Mouse (Mus musculus) CH12.LX (cell line): ENCODE measurements around the gene Ptx4. TPM values are rescaled to one million over a fixed set of nuclear protein-coding genes. Genes with fewer than 3 reads are reported as not detected.

Experiments used
- DNase-seq: peaks from one replicate; pipeline ENCODE4 v3.0.0-alpha.2; 2013; ENCODE audit errors: extremely low read depth
- H3K27ac ChIP-seq: 2 replicates; pipeline ENCODE4 v1.5.1; 2012; ENCODE audit warnings: low read depth, mild to moderate bottlenecking, control low read depth, moderate library complexity; ENCODE audit not compliant: insufficient read depth
- H3K27me3 ChIP-seq: replicated peaks from 2 replicates; pipeline ENCODE3; 2012; ENCODE audit warnings: inconsistent platforms
- H3K36me3 ChIP-seq, 2 experiments: replicated peaks in 1 of 2; 2 replicates each; pipeline versions ENCODE3 to v1.6.1; 2012; ENCODE audit warnings: inconsistent platforms in 1 of 2, low read length in 1 of 2, mild to moderate bottlenecking in 1 of 2, mixed read lengths in 1 of 2, moderate library complexity in 1 of 2; ENCODE audit not compliant: control insufficient read depth in 1 of 2, insufficient read depth in 1 of 2
- H3K4me1 ChIP-seq, 2 experiments: 2 replicates each; pipeline ENCODE4 v1.6.1; 2012; ENCODE audit warnings: inconsistent platforms in 1 of 2, moderate library complexity in 1 of 2; ENCODE audit not compliant: insufficient read depth in 2 of 2, control insufficient read depth in 1 of 2
- H3K4me2 ChIP-seq: 2 replicates; pipeline ENCODE4 v1.6.1; 2012; ENCODE audit warnings: low read depth, mild to moderate bottlenecking, control low read depth; ENCODE audit not compliant: poor library complexity, insufficient read depth, severe bottlenecking
- H3K4me3 ChIP-seq, 3 experiments: fragments of 150-350 bp in 1 of 3; sonication (generic) in 1 of 3; replicated peaks in 1 of 3; 2 replicates each; pipeline versions ENCODE3 to v1.5.1; 2011 to 2012; ENCODE audit warnings: low read depth in 2 of 3, low read length in 2 of 3, mild to moderate bottlenecking in 2 of 3, moderate library complexity in 2 of 3, control low read depth in 1 of 3, improper control_type of control experiment in 1 of 3, inconsistent platforms in 1 of 3, mixed read lengths in 1 of 3; ENCODE audit not compliant: poor library complexity in 1 of 3
- H3K79me2 ChIP-seq: replicated peaks from 2 replicates; pipeline ENCODE4 v1.6.1; 2012; ENCODE audit warnings: mild to moderate bottlenecking, moderate library complexity; ENCODE audit not compliant: control insufficient read depth, poor library complexity, insufficient read depth, severe bottlenecking; ENCODE audit errors: extremely low read depth
- H3K9ac ChIP-seq: 2 replicates; pipeline ENCODE4 v1.6.1; 2012; ENCODE audit warnings: low read depth, mild to moderate bottlenecking, control low read depth, moderate library complexity; ENCODE audit not compliant: insufficient read depth
- H3K9me3 ChIP-seq: replicated peaks from 2 replicates; pipeline ENCODE3; 2012; ENCODE audit warnings: low read length, inconsistent platforms, mixed read lengths
- BHLHE40 ChIP-seq: IDR thresholded peaks from 2 replicates; pipeline ENCODE4 v1.6.1; 2011; ENCODE audit warnings: mild to moderate bottlenecking, low read depth, low read length, improper control_type of control experiment
- CHD1 ChIP-seq: IDR thresholded peaks from 2 replicates; pipeline ENCODE4 v1.6.1; 2012; ENCODE audit warnings: low read depth, low read length, improper control_type of control experiment, inconsistent platforms
- CTCF ChIP-seq, 2 experiments: IDR thresholded peaks in 1 of 2; conservative IDR thresholded peaks in 1 of 2; 2 replicates each; pipeline ENCODE4 v1.5.1; 2011 to 2012; ENCODE audit warnings: low read depth in 2 of 2, low read length in 2 of 2, improper control_type of control experiment in 1 of 2, inconsistent platforms in 1 of 2, mild to moderate bottlenecking in 1 of 2, moderate library complexity in 1 of 2
- E2F4 ChIP-seq: IDR thresholded peaks from 2 replicates; pipeline ENCODE4 v1.6.1; 2011; ENCODE audit warnings: low read depth, low read length, improper control_type of control experiment; ENCODE audit not compliant: insufficient replicate concordance
- ELF1 ChIP-seq: IDR thresholded peaks from 2 replicates; pipeline ENCODE4 v1.6.1; 2014; ENCODE audit warnings: low read depth, mild to moderate bottlenecking, inconsistent platforms, low read length, improper control_type of control experiment
- EP300 ChIP-seq: IDR thresholded peaks from 2 replicates; pipeline ENCODE4 v1.6.1; 2011; ENCODE audit warnings: low read length, improper control_type of control experiment
- IRF4 ChIP-seq: IDR thresholded peaks from 2 replicates; pipeline ENCODE4 v1.6.1; 2014; ENCODE audit warnings: low read depth, mild to moderate bottlenecking, inconsistent platforms, low read length, improper control_type of control experiment
- JUN ChIP-seq: IDR thresholded peaks from 2 replicates; pipeline ENCODE4 v1.6.1; 2011; ENCODE audit warnings: low read depth, mild to moderate bottlenecking, low read length, improper control_type of control experiment, moderate library complexity; ENCODE audit not compliant: insufficient read depth
- JUND ChIP-seq: conservative IDR thresholded peaks from 2 replicates; pipeline ENCODE4 v1.6.1; 2011; ENCODE audit warnings: low read depth, low read length, improper control_type of control experiment
- MAFK ChIP-seq: IDR thresholded peaks from 2 replicates; pipeline ENCODE4 v1.6.1; 2011; ENCODE audit warnings: low read length, improper control_type of control experiment; ENCODE audit not compliant: insufficient replicate concordance
- MAX ChIP-seq: IDR thresholded peaks from 2 replicates; pipeline ENCODE4 v1.6.1; 2011; ENCODE audit warnings: low read length, improper control_type of control experiment
- MAZ ChIP-seq: IDR thresholded peaks from 2 replicates; pipeline ENCODE4 v1.6.1; 2012; ENCODE audit warnings: low read depth, mild to moderate bottlenecking, inconsistent platforms, low read length, improper control_type of control experiment, moderate library complexity
- MEF2A ChIP-seq: IDR thresholded peaks from 2 replicates; pipeline ENCODE4 v1.6.1; 2014; ENCODE audit warnings: low read depth, mild to moderate bottlenecking, inconsistent platforms, low read length, improper control_type of control experiment, borderline replicate concordance
- MXI1 ChIP-seq: IDR thresholded peaks from 2 replicates; pipeline ENCODE4 v1.6.1; 2011; ENCODE audit warnings: mild to moderate bottlenecking, low read depth, low read length, improper control_type of control experiment
- MYC ChIP-seq: IDR thresholded peaks from 2 replicates; pipeline ENCODE4 v1.6.1; 2011; ENCODE audit warnings: low read depth, mild to moderate bottlenecking, improper control_type of control experiment, low read length
- NRF1 ChIP-seq: IDR thresholded peaks from 2 replicates; pipeline ENCODE4 v1.6.1; 2014; ENCODE audit warnings: low read depth, mild to moderate bottlenecking, inconsistent platforms, low read length, improper control_type of control experiment, moderate library complexity
- POLR2A ChIP-seq: IDR thresholded peaks from 2 replicates; pipeline ENCODE4 v1.6.1; 2011; ENCODE audit warnings: low read depth, mild to moderate bottlenecking, improper control_type of control experiment, low read length
- POLR2AphosphoS2 ChIP-seq: IDR thresholded peaks from 2 replicates; pipeline ENCODE4 v1.6.1; 2011; ENCODE audit warnings: low read depth, low read length, improper control_type of control experiment
- RAD21 ChIP-seq: IDR thresholded peaks from 2 replicates; pipeline ENCODE4 v1.6.1; 2011; ENCODE audit warnings: low read depth, mild to moderate bottlenecking, low read length, improper control_type of control experiment, moderate library complexity
- RCOR1 ChIP-seq: conservative IDR thresholded peaks from 2 replicates; pipeline ENCODE4 v1.6.1; 2012; ENCODE audit warnings: low read depth, mild to moderate bottlenecking, inconsistent platforms, low read length, improper control_type of control experiment
- SIN3A ChIP-seq: IDR thresholded peaks from 2 replicates; pipeline ENCODE4 v1.6.1; 2012; ENCODE audit warnings: low read length, improper control_type of control experiment, inconsistent platforms
- TCF12 ChIP-seq: IDR thresholded peaks from 2 replicates; pipeline ENCODE4 v1.6.1; 2014; ENCODE audit warnings: low read depth, mild to moderate bottlenecking, inconsistent platforms, low read length, improper control_type of control experiment
- UBTF ChIP-seq: IDR thresholded peaks from 2 replicates; pipeline ENCODE4 v1.6.1; 2012; ENCODE audit warnings: low read depth, mild to moderate bottlenecking, inconsistent platforms, low read length, improper control_type of control experiment, moderate library complexity
- USF1 ChIP-seq: IDR thresholded peaks from 2 replicates; pipeline ENCODE4 v1.6.1; 2014; ENCODE audit warnings: low read depth, mild to moderate bottlenecking, inconsistent platforms, low read length, improper control_type of control experiment
- ZC3H11A ChIP-seq: IDR thresholded peaks from 2 replicates; pipeline ENCODE4 v1.6.1; 2012; ENCODE audit warnings: low read depth, mild to moderate bottlenecking, inconsistent platforms, low read length, improper control_type of control experiment
- ZMIZ1 ChIP-seq: IDR thresholded peaks from 2 replicates; pipeline ENCODE4 v1.6.1; 2012; ENCODE audit warnings: low read depth, mild to moderate bottlenecking, inconsistent platforms, low read length, improper control_type of control experiment
- ZNF384 ChIP-seq: IDR thresholded peaks from 2 replicates; pipeline ENCODE4 v1.6.1; 2012; ENCODE audit warnings: low read depth, low read length, improper control_type of control experiment, inconsistent platforms
- dilution Hi-C: fragments of 300-500 bp; cut with MboI; formaldehyde crosslinking; loops from 2 replicates; pipeline ENCODE4 v1.14.3; 2020; ENCODE audit warnings: low sequenced_read_pairs; ENCODE audit not compliant: extremely low pct_unique_long_range_greater_than_20kb, extremely low pct_ligation_motif_present
- in situ Hi-C: fragments of 300-500 bp; cut with MboI; formaldehyde crosslinking; loops from 3 replicates; pipeline ENCODE4 v1.14.3; 2019; ENCODE audit warnings: low sequenced_read_pairs, low pct_ligation_motif_present, low pct_unique_long_range_greater_than_20kb, mixed read lengths
- polyA plus RNA-seq: library from polyadenylated mRNA; unstranded; fragments of >175 nt; gene quantifications from 2 replicates; pipeline ENCODE4 v1.2.1, GENCODE M21; 2012; ENCODE audit warnings: low read depth; ENCODE audit not compliant: insufficient read length
- total RNA-seq, 2 experiments: library from RNA; depleted of rRNA; stranded (reverse); fragments of 300-350 nt in 1 of 2; fragments of >200 nt in 1 of 2; gene quantifications; 2 replicates each; pipeline ENCODE4 v1.2.3; 2012 to 2014

The Ptx4 gene
- total and polyA plus RNA-seq, 3 experiments = not detected

DNA sequence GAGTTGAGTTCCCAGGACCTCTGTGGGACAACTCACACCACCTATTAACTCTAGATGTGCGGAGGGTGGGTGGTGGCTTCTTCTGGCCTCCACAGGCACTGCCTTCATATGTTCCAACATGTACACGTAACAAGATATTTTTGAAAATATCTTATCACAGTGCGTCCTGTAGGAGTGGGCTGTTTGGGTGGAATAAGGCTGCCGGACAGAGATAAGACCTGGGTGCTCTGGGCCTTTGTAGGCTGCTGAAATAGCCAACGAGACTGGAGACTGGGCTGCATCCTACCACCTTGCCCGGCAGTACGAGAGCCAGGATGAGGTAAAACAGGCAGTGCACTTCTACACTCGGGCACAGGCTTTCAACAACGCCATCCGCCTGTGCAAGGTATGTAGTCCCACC, 31.4 kb upstream of the Ptx4 start:
- H3K4me3 ChIP-seq = no peak overlapping the region
- no peaks in the 10 kb centered on the region for H3K27me3 ChIP-seq
- no peak overlapping the region for H3K9ac ChIP-seq
- H3K36me3 ChIP-seq = peaks cover 34 to 94% of the 10 kb centered on the region in 2 experiments
- no peaks in the 10 kb centered on the region for H3K79me2 ChIP-seq
- no peak overlapping the region for H3K27ac ChIP-seq
- TF ChIP-seq MEF2A (no peak), USF1 (no peak), BHLHE40 (no peak), IRF4 (no peak), POLR2A (no peak), ZC3H11A (no peak), MXI1 (no peak), EP300 (no peak), SIN3A (no peak), POLR2AphosphoS2 (no peak)
- H3K4me2 ChIP-seq = no peak overlapping the region
- H3K4me1 ChIP-seq = peaks cover 0 to 3% of the 10 kb centered on the region in 2 experiments; a peak in 2 of 4 replicates
- no peaks in the 10 kb centered on the region for H3K9me3 ChIP-seq
- dilution Hi-C loops = no loop called here
- DNase-seq = no peak
- in situ Hi-C loops = no loop called here

DNA sequence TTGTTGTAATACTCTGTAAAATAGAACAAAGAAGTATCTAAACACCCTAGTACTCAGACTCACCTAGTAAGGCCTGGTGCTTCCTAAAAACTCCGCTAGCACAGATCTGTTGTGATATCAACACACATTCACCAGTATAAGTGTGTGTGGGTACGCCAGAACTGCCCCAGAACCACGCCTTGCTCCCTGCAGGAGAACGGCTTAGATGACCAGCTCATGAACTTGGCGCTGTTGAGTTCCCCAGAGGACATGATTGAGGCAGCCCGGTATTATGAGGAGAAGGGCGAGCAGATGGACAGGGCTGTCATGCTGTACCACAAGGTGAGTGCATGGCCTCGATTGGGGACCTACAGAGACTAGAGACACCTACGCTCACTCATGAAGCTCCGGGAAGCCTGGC, 30.1 kb upstream of the Ptx4 start:
- in situ Hi-C loops (no loop called here), dilution Hi-C loops (no loop called here)
- Histone ChIP-seq H3K79me2 (no peaks in the 10 kb centered on the region), H3K9me3 (no peaks in the 10 kb centered on the region), H3K4me3 (no peak overlapping the region), H3K4me1 (peaks cover 0 to 3% of the 10 kb centered on the region in 2 experiments; a peak in 2 of 4 replicates), H3K4me2 (no peak overlapping the region), H3K27ac (no peak overlapping the region), H3K9ac (no peak overlapping the region), H3K36me3 (peaks cover 38 to 94% of the 10 kb centered on the region in 2 experiments), H3K27me3 (no peaks in the 10 kb centered on the region)
- DNase-seq = no peak
- TF ChIP-seq TCF12 (no peak), MAZ (no peak), MAFK (no peak), E2F4 (no peak)

DNA sequence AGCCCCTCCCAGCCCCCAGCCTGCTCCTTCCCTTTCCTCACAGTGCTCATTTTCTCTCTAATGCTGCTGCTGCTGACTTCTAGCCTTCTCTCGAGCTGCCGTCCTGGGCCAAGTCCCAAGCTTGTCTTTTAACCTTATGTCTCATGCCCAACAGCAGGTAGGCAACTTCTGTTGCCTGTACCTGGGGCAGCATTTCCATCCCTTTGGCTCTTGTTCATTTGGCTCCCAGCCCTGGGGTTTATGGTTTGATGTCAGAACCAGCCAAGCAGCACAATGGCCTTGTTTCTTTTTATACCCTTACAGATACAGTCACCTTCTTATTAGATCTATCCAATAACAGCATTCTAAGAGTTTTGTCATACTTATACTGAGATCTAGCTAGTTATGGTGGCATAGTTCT, 24.3 kb upstream of the Ptx4 start:
- in situ Hi-C loops (no loop called here), dilution Hi-C loops (no loop called here)
- no peaks in the 10 kb centered on the region for H3K79me2 ChIP-seq
- H3K4me2 ChIP-seq = no peak overlapping the region
- peaks cover 0 to 3% of the 10 kb centered on the region in 2 experiments; a peak in 2 of 4 replicates for H3K4me1 ChIP-seq
- H3K9me3 ChIP-seq = no peaks in the 10 kb centered on the region
- H3K27me3 ChIP-seq = no peaks in the 10 kb centered on the region
- no peak overlapping the region for H3K4me3 ChIP-seq
- no peak overlapping the region for H3K27ac ChIP-seq
- no peak for DNase-seq
- H3K9ac ChIP-seq = no peak overlapping the region
- peaks cover 51 to 94% of the 10 kb centered on the region in 2 experiments for H3K36me3 ChIP-seq
- TF ChIP-seq RCOR1 (no peak), ZNF384 (no peak), MAFK (no peak), CHD1 (no peak), NRF1 (no peak), RAD21 (no peak), TCF12 (no peak), SIN3A (no peak), MAX (no peak), UBTF (no peak), JUN (no peak), POLR2AphosphoS2 (no peak), ZMIZ1 (no peak), JUND (no peak), MEF2A (no peak), ELF1 (no peak), CTCF (conservative IDR thresholded peaks at IDR 0.05 in 1 of 2, IDR thresholded peaks at IDR 0.05 in 1 of 2; ENCODE audit: low read depth in 2 of 2, low read length in 2 of 2) (no peak), MYC (no peak)
